Mouse (Mus musculus) layer of hippocampus, adult 2 months (tissue): ENCODE results near the gene Zbtb21. TPM values are rescaled to one million over a fixed set of nuclear protein-coding genes. Genes with fewer than 3 reads are reported as not detected.
"Not testable (repeated sequence)": the region's sequence is repeated elsewhere in the genome, so short reads cannot be mapped to it uniquely, and the experiment has no call there.

Experiments used
- DNase-seq, 2 experiments: peaks; one replicate each; pipeline ENCODE4 v3.0.0; 2022; ENCODE audit warnings: low spot score in 2 of 2
- H3K27ac ChIP-seq: fragments of 200-600 bp; 2 replicates; pipeline ENCODE4 v1.8.1; 2022
- H3K4me3 ChIP-seq: fragments of 200-600 bp; 2 replicates; pipeline ENCODE4 v1.8.1; 2022; ENCODE audit warnings: mild to moderate bottlenecking
- CTCF ChIP-seq: fragments of 200-600 bp; conservative IDR thresholded peaks from 2 replicates; pipeline ENCODE4 v1.8.1; 2022; ENCODE audit warnings: antibody characterized with exemption, mild to moderate bottlenecking, moderate library complexity
- long read RNA-seq, 2 experiments: library from polyadenylated mRNA; stranded (forward); transcript quantifications; one replicate each; pipeline ENCODE4 v2.0.0; 2021; ENCODE audit warnings: borderline mapping rate in 2 of 2
- total RNA-seq, 2 experiments: library from RNA; stranded (reverse); gene quantifications; 2 replicates each; pipeline ENCODE4 v1.2.3; 2021

The Zbtb21 gene
- total RNA-seq, result 10 to 100 TPM; 30.0 to 30.7 TPM
- long read RNA-seq, experiment 1, full-length matches to known transcripts, result 2 of 6 reads
- long read RNA-seq, experiment 1, partial matches to known transcripts, result 0 of 6 reads
- long read RNA-seq, experiment 1, other reads (novel, unspliced or antisense), result 4 of 6 reads
- long read RNA-seq, experiment 2, full-length matches to known transcripts, result 5 of 9 reads
- long read RNA-seq, experiment 2, partial matches to known transcripts, result 0 of 9 reads
- long read RNA-seq, experiment 2, other reads (novel, unspliced or antisense), result 4 of 9 reads

DNA sequence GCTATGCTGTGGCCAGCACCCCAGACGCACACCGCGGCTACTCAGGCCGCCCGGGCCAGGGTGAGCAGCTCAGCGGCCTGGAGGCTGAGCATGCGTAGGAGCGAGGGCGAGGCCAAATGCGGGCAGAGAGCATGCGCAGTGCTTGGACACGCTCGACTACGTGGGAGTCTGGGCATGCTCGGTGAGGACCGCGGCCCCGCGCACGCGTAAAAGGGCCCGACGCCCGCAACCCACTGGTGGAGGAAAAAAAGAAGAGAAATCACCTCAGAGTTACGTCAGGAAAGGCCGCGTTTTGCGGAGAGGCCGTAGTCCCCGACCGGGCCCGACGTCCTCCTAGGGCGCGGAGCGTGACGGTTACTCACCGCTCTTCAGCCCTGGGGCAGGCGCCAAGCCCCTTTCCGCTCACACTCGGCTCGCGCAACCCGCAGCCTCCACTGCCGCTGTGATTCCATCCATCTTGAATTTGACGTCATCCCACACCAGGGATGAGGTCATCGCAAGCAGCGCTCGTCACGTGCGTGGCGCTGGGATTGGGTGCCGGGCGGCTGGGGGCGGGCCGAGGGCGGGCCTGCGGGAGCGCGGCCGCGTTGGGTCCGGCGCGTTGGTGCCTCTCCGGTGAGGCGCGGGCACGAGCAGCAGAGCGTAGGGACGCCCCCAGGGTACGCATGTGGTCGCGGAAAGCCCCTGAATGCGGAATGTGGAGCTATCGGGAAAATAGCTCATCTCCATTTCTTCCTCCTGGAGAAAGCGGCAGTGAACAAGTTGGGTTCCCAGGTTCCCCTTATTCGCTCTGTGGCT, at the start of gene Zbtb21, which contains the start of gene C2cd2:
Gene Zbtb21, minus strand, starts transcription at position 472 of the 798 bp plus-strand sequence.
Gene C2cd2, minus strand, starts transcription at position 448 of the 798 bp plus-strand sequence.
- H3K4me3 ChIP-seq, result peak within 1 kb of the TSS; percentile 99
- no peak; the same call in 1 of the 2 replicates for TF ChIP-seq CTCF
- DNase-seq, result peak; percentile 97 to 98

GRCm38 (mm10) chr16:97997383-97997731, 34.9 kb upstream of the Zbtb21 start:
- H3K4me3 ChIP-seq, result peak overlapping the region; percentile 80
- not testable (repeated sequence) for DNase-seq
- H3K27ac ChIP-seq, result peak overlapping the region; percentile 87

More for the DNA sequence above, at the start of gene Zbtb21, which contains the start of gene C2cd2:
- H3K27ac ChIP-seq, result peak within 1 kb of the TSS; percentile 96

GRCm38 (mm10) chr16:97996616-97997382, 34.4 kb upstream of the Zbtb21 start, which contains the start of gene B230307C23Rik:
Gene B230307C23Rik (plus strand): TSS chr16:97997315.
- H3K27ac ChIP-seq, result peak within 1 kb of the TSS; percentile 87
- peak within 1 kb of the TSS; percentile 80 for H3K4me3 ChIP-seq
- DNase-seq, result peak; percentile 82 to 89
- TF ChIP-seq CTCF, result no peak

GRCm38 (mm10) chr16:97995849-97996615, 33.6 kb upstream of the Zbtb21 start:
- H3K27ac ChIP-seq, result peak overlapping the region; percentile 87
- TF ChIP-seq CTCF, result no peak
- peak overlapping the region; percentile 80 for H3K4me3 ChIP-seq
- peak in 1 of 2 experiments; percentile 2 for DNase-seq

- not testable (repeated sequence) for H3K27ac ChIP-seq, H3K4me3 ChIP-seq, DNase-seq
Measured at GRCm38 (mm10) chr16:97992477-97992876, 30.1 kb upstream of the Zbtb21 start.

- no peak for DNase-seq
- Histone ChIP-seq H3K4me3 (no peak overlapping the region), H3K27ac (no peak overlapping the region)
- TF ChIP-seq CTCF, result peak; percentile 40
Measured at GRCm38 (mm10) chr16:97991517-97991916, 29.1 kb upstream of the Zbtb21 start.

- no peak for TF ChIP-seq CTCF
- Histone ChIP-seq H3K27ac (no peak overlapping the region), H3K4me3 (no peak overlapping the region)
- no peak for DNase-seq
Measured at GRCm38 (mm10) chr16:97984589-97984988, 22.2 kb upstream of the Zbtb21 start.

GRCm38 (mm10) chr16:97981362-97981761, 18.9 kb upstream of the Zbtb21 start:
- Histone ChIP-seq H3K27ac (no peak overlapping the region), H3K4me3 (no peak overlapping the region)
- DNase-seq, result no peak
- no peak for TF ChIP-seq CTCF

GRCm38 (mm10) chr16:97977722-97978121, 15.3 kb upstream of the Zbtb21 start:
- H3K4me3 ChIP-seq, result no peak overlapping the region
- TF ChIP-seq CTCF, result no peak
- no peak overlapping the region for H3K27ac ChIP-seq
- no peak for DNase-seq

- H3K27ac ChIP-seq, result no peak overlapping the region
- TF ChIP-seq CTCF, result no peak
- H3K4me3 ChIP-seq, result no peak overlapping the region
- DNase-seq, result no peak
Measured at GRCm38 (mm10) chr16:97977277-97977676, 14.9 kb upstream of the Zbtb21 start.

DNA sequence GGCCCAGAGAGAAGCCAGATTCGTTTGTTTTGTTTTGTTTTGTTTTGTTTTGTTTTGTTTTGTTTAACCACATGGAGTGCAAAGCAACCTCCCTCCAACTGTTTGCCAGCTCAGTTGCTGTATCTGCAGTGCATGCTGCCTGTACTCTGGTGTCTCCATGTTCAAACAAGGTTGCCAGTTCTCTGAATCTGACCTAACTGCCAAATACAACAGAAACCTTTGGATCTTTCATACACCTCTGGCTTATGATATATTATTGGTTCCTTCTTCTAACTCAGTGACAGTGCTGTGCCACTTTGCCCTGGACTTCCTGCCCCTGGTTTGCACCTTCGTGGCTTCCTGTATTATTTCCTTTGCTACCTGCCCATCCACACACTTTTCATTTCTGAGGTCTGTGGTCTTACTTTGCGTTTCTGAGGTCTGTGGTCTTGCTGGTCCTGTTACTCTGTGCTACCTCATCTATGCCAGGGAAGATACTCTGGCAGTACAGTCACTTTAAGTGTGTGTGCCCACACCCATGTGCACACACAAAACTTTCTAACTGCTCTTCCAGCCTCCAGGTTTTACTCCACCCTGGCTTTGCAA, 1.6 kb upstream of the Zbtb21 start:
- H3K4me3 ChIP-seq, result no peak overlapping the region
- no peak for DNase-seq
- TF ChIP-seq CTCF, result no peak
- no peak overlapping the region for H3K27ac ChIP-seq
